Mouse (Mus musculus) midbrain, embryonic 15.5 days (tissue): ENCODE results near the gene Hc. TPM values are rescaled to one million over a fixed set of nuclear protein-coding genes. Genes with fewer than 3 reads are reported as not detected.

ENCODE experiments used
- ATAC-seq: fragments of 200-750 bp; cut with Nextera tagmentation; replicated peaks from 2 replicates; pipeline ENCODE4 v1.8.0; 2017; ENCODE audit warnings: moderate TSS enrichment
- H3K27ac ChIP-seq: fragments of 300-500 bp; sonication (generic); 2 replicates; pipeline ENCODE4 v1.5.1; 2015; ENCODE audit warnings: mild to moderate bottlenecking, inconsistent platforms
- H3K27me3 ChIP-seq: fragments of 300-500 bp; sonication (generic); replicated peaks from 2 replicates; pipeline ENCODE4 v1.6.1; 2015; ENCODE audit warnings: inconsistent platforms
- H3K36me3 ChIP-seq: fragments of 300-500 bp; sonication (generic); replicated peaks from 2 replicates; pipeline ENCODE4 v1.6.1; 2015; ENCODE audit warnings: inconsistent platforms
- H3K4me1 ChIP-seq: fragments of 300-500 bp; sonication (generic); 2 replicates; pipeline ENCODE4 v1.6.1; 2015; ENCODE audit warnings: inconsistent platforms
- H3K4me2 ChIP-seq: fragments of 300-500 bp; sonication (generic); 2 replicates; pipeline ENCODE4 v1.6.1; 2015; ENCODE audit warnings: inconsistent platforms, mild to moderate bottlenecking, moderate library complexity
- H3K4me3 ChIP-seq: fragments of 300-500 bp; sonication (generic); 2 replicates; pipeline ENCODE4 v1.5.1; 2015; ENCODE audit warnings: mild to moderate bottlenecking, inconsistent platforms
- H3K9ac ChIP-seq: fragments of 300-500 bp; sonication (generic); 2 replicates; pipeline ENCODE4 v1.6.1; 2015; ENCODE audit warnings: mild to moderate bottlenecking, inconsistent platforms
- H3K9me3 ChIP-seq: fragments of 300-500 bp; sonication (generic); 2 replicates; pipeline ENCODE4 v1.6.1; 2016; ENCODE audit warnings: inconsistent platforms
- WGBS: fragments of 180-500 bp; shearing (Covaris S2); methylation state at CpG from one replicate; pipeline ENCODE4 v1.1.7; 2015; ENCODE audit warnings: mixed read lengths; 5-methylcytosine and 5-hydroxymethylcytosine counted together
- polyA plus RNA-seq: library from polyadenylated mRNA; unstranded; fragments of >200 nt; fragmentation: Nextera tagmentation; extraction: Ambion mirVana; gene quantifications from 2 replicates; pipeline ENCODE4 v1.2.1, GENCODE M21; 2015

Gene Hc
- 1.1 and 1.2 TPM in 2 replicates for polyA plus RNA-seq

GRCm38 (mm10) chr2:35061338-35061737 is at the start of gene Hc:
Hc (minus strand) TSS chr2:35061438.
- WGBS, result 88% methylated on average over 5 of the region's 5 CpGs
- Histone ChIP-seq H3K4me2 (no peak within 1 kb of the TSS), H3K27ac (no peak within 1 kb of the TSS), H3K27me3 (no peaks in the 10 kb centered on the region), H3K9ac (no peak within 1 kb of the TSS), H3K36me3 (no peaks in the 10 kb centered on the region), H3K4me1 (no peaks in the 10 kb centered on the region), H3K4me3 (no peak within 1 kb of the TSS), H3K9me3 (no peaks in the 10 kb centered on the region)
- ATAC-seq, result no peak

- ATAC-seq, result no peak
- H3K27ac ChIP-seq, result no peak overlapping the region
- H3K9ac ChIP-seq, result no peak overlapping the region
- no peaks in the 10 kb centered on the region for H3K9me3 ChIP-seq
- peaks cover 11% of the 10 kb centered on the region for H3K4me1 ChIP-seq
- H3K4me2 ChIP-seq, result no peak overlapping the region
- WGBS, result 76% methylated on average over 2 of the region's 2 CpGs
- no peaks in the 10 kb centered on the region for H3K27me3 ChIP-seq
- no peak overlapping the region for H3K4me3 ChIP-seq
- H3K36me3 ChIP-seq, result no peaks in the 10 kb centered on the region
These were observed 49.3 kb upstream of the Hc start for GRCm38 (mm10) chr2:35110521-35110920.

GRCm38 (mm10) chr2:35109924-35110304 is 48.7 kb upstream of the Hc start:
- WGBS, result 2% methylated on average over 13 of the region's 13 CpGs
- Histone ChIP-seq H3K27me3 (no peaks in the 10 kb centered on the region), H3K36me3 (no peaks in the 10 kb centered on the region), H3K4me3 (peak overlapping the region; percentile 92), H3K4me2 (peak overlapping the region; percentile 69), H3K9ac (peak overlapping the region; percentile 82), H3K9me3 (no peaks in the 10 kb centered on the region), H3K4me1 (peaks cover 11% of the 10 kb centered on the region), H3K27ac (peak overlapping the region; percentile 92; the same call in 1 of the 2 replicates)
- ATAC-seq, result no peak

GRCm38 (mm10) chr2:35109141-35109923 is 48.1 kb upstream of the Hc start, which contains the start of gene Cntrl:
Cntrl (plus strand) TSS chr2:35109492.
- Histone ChIP-seq H3K9ac (peak within 1 kb of the TSS; percentile 82), H3K4me1 (peaks cover 11% of the 10 kb centered on the region), H3K4me2 (peak within 1 kb of the TSS; percentile 69), H3K27me3 (no peaks in the 10 kb centered on the region), H3K9me3 (no peaks in the 10 kb centered on the region), H3K4me3 (peak within 1 kb of the TSS; percentile 92), H3K27ac (peak within 1 kb of the TSS; percentile 92), H3K36me3 (no peaks in the 10 kb centered on the region)
- under 1% methylated on average over 62 of the region's 62 CpGs for WGBS
- peak; percentile 97 for ATAC-seq

GRCm38 (mm10) chr2:35108712-35109111 is 47.5 kb upstream of the Hc start:
- Histone ChIP-seq H3K4me3 (peak overlapping the region; percentile 92), H3K27me3 (no peaks in the 10 kb centered on the region), H3K27ac (peak overlapping the region; percentile 92), H3K4me1 (peaks cover 11% of the 10 kb centered on the region), H3K9ac (peak overlapping the region; percentile 82), H3K36me3 (no peaks in the 10 kb centered on the region), H3K4me2 (peak overlapping the region; percentile 69), H3K9me3 (no peaks in the 10 kb centered on the region)
- ATAC-seq, result peak; percentile 66
- WGBS, result 31% methylated on average over 3 of the region's 3 CpGs

- Histone ChIP-seq H3K27ac (no peak overlapping the region), H3K4me1 (peaks cover 11% of the 10 kb centered on the region), H3K4me2 (no peak overlapping the region), H3K9me3 (no peaks in the 10 kb centered on the region), H3K36me3 (no peaks in the 10 kb centered on the region), H3K4me3 (no peak overlapping the region), H3K9ac (no peak overlapping the region), H3K27me3 (no peaks in the 10 kb centered on the region)
- ATAC-seq, result no peak
- WGBS, result 52% methylated on average over 5 of the region's 5 CpGs
These were observed 46.9 kb upstream of the Hc start for GRCm38 (mm10) chr2:35107984-35108635.

GRCm38 (mm10) chr2:35104843-35105242 is 43.6 kb upstream of the Hc start:
- no peak for ATAC-seq
- H3K4me3 ChIP-seq, result no peak overlapping the region
- H3K9me3 ChIP-seq, result no peaks in the 10 kb centered on the region
- H3K9ac ChIP-seq, result no peak overlapping the region
- no peak overlapping the region for H3K4me2 ChIP-seq
- WGBS, result 67% methylated on average over 3 of the region's 3 CpGs
- H3K27ac ChIP-seq, result no peak overlapping the region
- no peaks in the 10 kb centered on the region for H3K27me3 ChIP-seq
- H3K4me1 ChIP-seq, result peaks cover 4% of the 10 kb centered on the region; the same call in 1 of the 2 replicates
- no peaks in the 10 kb centered on the region for H3K36me3 ChIP-seq

- no peak for ATAC-seq
- Histone ChIP-seq H3K4me3 (no peak overlapping the region), H3K9ac (no peak overlapping the region), H3K27ac (no peak overlapping the region), H3K36me3 (no peaks in the 10 kb centered on the region), H3K9me3 (no peaks in the 10 kb centered on the region), H3K27me3 (no peaks in the 10 kb centered on the region), H3K4me2 (no peak overlapping the region), H3K4me1 (no peaks in the 10 kb centered on the region)
- 86% methylated on average over 5 of the region's 5 CpGs for WGBS
These were observed 42.3 kb upstream of the Hc start for GRCm38 (mm10) chr2:35103558-35103957.

GRCm38 (mm10) chr2:35102777-35103176 is 41.5 kb upstream of the Hc start:
- H3K9me3 ChIP-seq, result no peaks in the 10 kb centered on the region
- no peak overlapping the region for H3K4me2 ChIP-seq
- no peak overlapping the region for H3K27ac ChIP-seq
- no peaks in the 10 kb centered on the region for H3K27me3 ChIP-seq
- H3K4me3 ChIP-seq, result no peak overlapping the region
- no peaks in the 10 kb centered on the region for H3K4me1 ChIP-seq
- H3K36me3 ChIP-seq, result no peaks in the 10 kb centered on the region
- no peak overlapping the region for H3K9ac ChIP-seq
- no peak for ATAC-seq

- H3K4me3 ChIP-seq, result no peak within 1 kb of the TSS
- H3K27ac ChIP-seq, result no peak within 1 kb of the TSS
- H3K9me3 ChIP-seq, result no peaks in the 10 kb centered on the region
- no peak for ATAC-seq
- H3K27me3 ChIP-seq, result no peaks in the 10 kb centered on the region
- H3K4me1 ChIP-seq, result no peaks in the 10 kb centered on the region
- whole genome bisulfite sequencing, result 94% methylated on average over 3 of the region's 3 CpGs
- H3K36me3 ChIP-seq, result no peaks in the 10 kb centered on the region
- no peak within 1 kb of the TSS for H3K9ac ChIP-seq
- no peak within 1 kb of the TSS for H3K4me2 ChIP-seq
These were observed 40.2 kb upstream of the Hc start, which contains the start of gene AI182371 for GRCm38 (mm10) chr2:35101443-35101842. AI182371 (minus strand) TSS chr2:35101543.

GRCm38 (mm10) chr2:35100529-35100928 is 39.3 kb upstream of the Hc start:
- Histone ChIP-seq H3K27me3 (no peaks in the 10 kb centered on the region), H3K27ac (no peak overlapping the region), H3K9ac (no peak overlapping the region), H3K4me3 (no peak overlapping the region), H3K36me3 (no peaks in the 10 kb centered on the region), H3K4me1 (no peaks in the 10 kb centered on the region), H3K9me3 (no peaks in the 10 kb centered on the region), H3K4me2 (no peak overlapping the region)
- WGBS, result 84% methylated on average over 6 of the region's 6 CpGs
- no peak for ATAC-seq

GRCm38 (mm10) chr2:35087418-35087817 is 26.2 kb upstream of the Hc start:
- Histone ChIP-seq H3K4me2 (no peak overlapping the region), H3K27me3 (no peaks in the 10 kb centered on the region), H3K9me3 (no peaks in the 10 kb centered on the region), H3K4me3 (no peak overlapping the region), H3K36me3 (no peaks in the 10 kb centered on the region), H3K4me1 (no peaks in the 10 kb centered on the region), H3K9ac (no peak overlapping the region), H3K27ac (no peak overlapping the region)
- WGBS, result 80% methylated on average over 4 of the region's 4 CpGs
- no peak for ATAC-seq
